Mouse (Mus musculus): ENCODE measurements around the gene 2010111I01Rik. TPM values are rescaled to one million over a fixed set of nuclear protein-coding genes. Genes with fewer than 3 reads are reported as not detected.

2010111I01Rik gene
- polyA plus RNA-seq, 1 experiment from 2014 or later: 23.5 TPM

DNA sequence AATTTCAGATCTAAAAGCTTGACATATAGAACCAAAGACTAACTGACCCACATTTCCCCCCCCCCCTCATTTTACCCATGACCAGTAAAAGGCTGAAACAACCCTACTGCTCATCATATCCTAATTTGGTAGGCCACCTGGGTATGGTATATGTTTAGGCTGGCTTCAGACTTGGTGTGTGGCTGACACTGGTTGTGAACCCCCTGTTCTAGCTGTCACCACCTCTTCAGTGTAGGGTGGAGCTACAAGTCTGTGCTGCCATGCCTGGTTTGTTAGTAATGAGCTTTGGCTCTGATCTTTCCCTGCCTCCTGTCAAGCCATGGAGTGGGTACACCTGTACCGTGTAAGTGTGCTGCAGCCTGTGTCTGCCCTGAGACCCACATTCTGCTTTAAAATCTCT, 66.6 kb downstream of the 2010111I01Rik start:
- no peak for DNase-seq (ENCODE audit: low spot score)
- Histone ChIP-seq H3K4me1 (ENCODE audit: control insufficient read depth, insufficient read depth, low read length) (peaks cover 13% of the 10 kb centered on the region), H3K36me3 (ENCODE audit: control insufficient read depth, insufficient read depth, low read length) (no peaks in the 10 kb centered on the region), H3K27me3 (replicated peaks; ENCODE audit: control insufficient read depth, insufficient read depth, low read length) (no peaks in the 10 kb centered on the region), H3K27ac (ENCODE audit: low read depth, low read length) (no peak overlapping the region), H3K4me2 (ENCODE audit: low read length) (no peak overlapping the region), H3K4me3 (ENCODE audit: low read depth, low read length) (no peak overlapping the region), H3K9ac (ENCODE audit: low read length) (no peak overlapping the region), H3K9me3 (replicated peaks; ENCODE audit: control insufficient read depth, low read length) (no peaks in the 10 kb centered on the region)
- WGBS: 77% methylated on average over 1 of the region's 1 CpGs
- ATAC-seq: no peak; the same call in 1 of the 2 replicates

DNA sequence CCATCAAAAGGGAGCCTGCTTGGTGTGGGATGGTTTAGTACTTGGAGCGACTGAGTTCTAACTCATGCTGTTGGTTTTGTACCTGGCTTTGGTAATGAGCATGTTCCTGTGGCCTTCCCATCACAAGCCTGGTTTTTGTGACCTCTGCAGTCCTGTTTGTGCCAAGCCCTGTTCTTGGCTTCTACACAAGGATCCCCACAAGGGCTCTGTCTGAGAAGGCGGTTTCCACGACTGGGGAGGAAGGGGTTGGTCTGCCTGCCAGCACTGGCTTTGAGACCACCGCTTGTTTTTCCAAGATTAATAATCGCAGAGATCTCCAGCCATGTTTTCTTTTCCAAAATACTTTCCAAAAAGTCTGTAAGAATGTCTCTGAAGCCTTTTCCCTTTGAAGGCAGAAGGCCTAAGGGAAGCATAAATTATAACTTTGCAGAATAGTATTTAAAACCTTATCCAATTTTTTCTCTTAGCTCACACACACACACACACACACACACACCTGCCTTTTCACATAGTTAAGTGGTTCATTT, 67.7 kb downstream of the 2010111I01Rik start:
- Histone ChIP-seq H3K36me3 (ENCODE audit: control insufficient read depth, insufficient read depth, low read length) (no peaks in the 10 kb centered on the region), H3K4me2 (ENCODE audit: low read length) (no peak overlapping the region), H3K9ac (ENCODE audit: low read length) (no peak overlapping the region), H3K9me3 (replicated peaks; ENCODE audit: control insufficient read depth, low read length) (no peaks in the 10 kb centered on the region), H3K4me1 (ENCODE audit: control insufficient read depth, insufficient read depth, low read length) (peaks cover 13% of the 10 kb centered on the region), H3K27me3 (replicated peaks; ENCODE audit: control insufficient read depth, insufficient read depth, low read length) (no peaks in the 10 kb centered on the region), H3K27ac (ENCODE audit: low read depth, low read length) (peak overlapping the region; percentile 58; the same call in 1 of the 2 replicates), H3K4me3 (ENCODE audit: low read depth, low read length) (no peak overlapping the region)
- DNase-seq (ENCODE audit: low spot score) (peak; percentile 29), ATAC-seq (peak; percentile 31; the same call in 1 of the 2 replicates)
- 74% methylated on average over 5 of the region's 5 CpGs for WGBS

DNA sequence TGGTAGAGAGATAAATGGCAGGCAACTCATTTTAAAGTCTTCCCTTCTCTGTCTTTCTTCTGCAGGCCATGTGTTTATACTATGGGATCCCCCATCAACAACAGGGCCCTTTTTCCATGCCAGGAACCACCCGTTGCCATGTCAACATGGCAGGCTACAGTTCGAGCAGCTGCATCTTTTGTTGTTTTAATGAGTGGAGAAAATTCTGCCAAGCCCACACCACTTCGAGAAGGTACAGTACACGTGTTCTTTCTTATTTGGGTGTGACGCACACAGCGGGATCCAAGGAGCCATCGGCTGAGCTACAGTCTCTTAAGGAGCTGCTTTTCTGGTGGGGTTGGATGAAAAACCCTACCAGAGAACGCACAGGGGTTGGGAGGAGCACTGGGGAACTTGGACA, 68.3 kb downstream of the 2010111I01Rik start:
- H3K27ac ChIP-seq (ENCODE audit: low read depth, low read length): peak overlapping the region; percentile 58; the same call in 1 of the 2 replicates
- H3K9ac ChIP-seq (ENCODE audit: low read length): no peak overlapping the region
- peaks cover 13% of the 10 kb centered on the region for H3K4me1 ChIP-seq (ENCODE audit: control insufficient read depth, insufficient read depth, low read length)
- no peak overlapping the region for H3K4me3 ChIP-seq (ENCODE audit: low read depth, low read length)
- ATAC-seq (peak; percentile 87), DNase-seq (ENCODE audit: low spot score) (peak; percentile 82)
- 23% methylated on average over 8 of the region's 8 CpGs for WGBS
- no peaks in the 10 kb centered on the region for H3K9me3 ChIP-seq (replicated peaks; ENCODE audit: control insufficient read depth, low read length)
- H3K36me3 ChIP-seq (ENCODE audit: control insufficient read depth, insufficient read depth, low read length): no peaks in the 10 kb centered on the region
- H3K4me2 ChIP-seq (ENCODE audit: low read length): no peak overlapping the region
- H3K27me3 ChIP-seq (replicated peaks; ENCODE audit: control insufficient read depth, insufficient read depth, low read length): no peaks in the 10 kb centered on the region

DNA sequence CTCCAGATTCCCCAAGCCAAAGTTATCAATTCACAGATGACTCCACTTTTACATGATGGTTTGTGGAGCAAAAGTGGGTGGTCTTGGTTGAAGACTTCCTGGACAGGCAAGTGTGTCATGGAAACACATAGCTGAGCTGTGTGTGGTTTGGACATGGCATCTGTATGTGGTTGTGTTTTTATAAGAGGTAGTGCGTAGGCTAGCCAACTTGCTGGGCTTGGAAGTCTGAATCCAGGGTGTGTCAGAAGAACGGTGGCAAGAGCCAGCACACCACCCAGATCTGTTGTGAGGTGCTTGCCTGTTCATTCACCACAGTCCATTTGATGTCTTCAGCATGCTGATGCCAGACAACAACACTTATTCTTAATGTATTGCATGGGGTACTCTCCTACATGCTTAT, 68.7 kb downstream of the 2010111I01Rik start:
- H3K9ac ChIP-seq (ENCODE audit: low read length): no peak overlapping the region
- H3K27ac ChIP-seq (ENCODE audit: low read depth, low read length): no peak overlapping the region
- no peaks in the 10 kb centered on the region for H3K27me3 ChIP-seq (replicated peaks; ENCODE audit: control insufficient read depth, insufficient read depth, low read length)
- H3K4me2 ChIP-seq (ENCODE audit: low read length): no peak overlapping the region
- no peaks in the 10 kb centered on the region for H3K36me3 ChIP-seq (ENCODE audit: control insufficient read depth, insufficient read depth, low read length)
- H3K9me3 ChIP-seq (replicated peaks; ENCODE audit: control insufficient read depth, low read length): no peaks in the 10 kb centered on the region
- WGBS: 94% methylated on average over 2 of the region's 2 CpGs
- peaks cover 13% of the 10 kb centered on the region for H3K4me1 ChIP-seq (ENCODE audit: control insufficient read depth, insufficient read depth, low read length)
- DNase-seq (ENCODE audit: low spot score) (no peak), ATAC-seq (peak; percentile 11; the same call in 1 of the 2 replicates)
- no peak overlapping the region for H3K4me3 ChIP-seq (ENCODE audit: low read depth, low read length)

DNA sequence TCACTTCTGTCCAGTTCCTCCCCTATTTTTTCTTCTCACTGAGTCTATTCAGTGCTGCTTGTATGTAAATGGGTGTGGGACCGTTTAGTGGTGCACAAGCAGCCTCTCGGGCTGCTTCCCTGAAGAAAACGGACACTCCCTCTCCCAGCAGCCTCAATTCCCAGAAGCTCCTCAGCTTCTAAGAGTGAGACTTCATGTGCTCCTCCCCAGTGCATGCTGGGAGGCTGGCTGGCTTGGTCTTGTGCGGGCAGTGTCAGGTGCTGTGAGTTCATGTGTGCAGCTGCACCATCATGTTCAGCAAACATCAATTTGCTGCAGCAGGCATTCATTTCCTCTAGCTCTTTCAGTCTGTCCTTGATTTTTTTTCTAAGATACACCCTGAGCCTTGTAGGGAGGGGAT, 70.0 kb downstream of the 2010111I01Rik start:
- Histone ChIP-seq H3K4me2 (ENCODE audit: low read length) (no peak overlapping the region), H3K27ac (ENCODE audit: low read depth, low read length) (no peak overlapping the region), H3K36me3 (ENCODE audit: control insufficient read depth, insufficient read depth, low read length) (no peaks in the 10 kb centered on the region), H3K27me3 (replicated peaks; ENCODE audit: control insufficient read depth, insufficient read depth, low read length) (no peaks in the 10 kb centered on the region), H3K9me3 (replicated peaks; ENCODE audit: control insufficient read depth, low read length) (no peaks in the 10 kb centered on the region), H3K9ac (ENCODE audit: low read length) (no peak overlapping the region), H3K4me3 (ENCODE audit: low read depth, low read length) (no peak overlapping the region), H3K4me1 (ENCODE audit: control insufficient read depth, insufficient read depth, low read length) (peaks cover 13% of the 10 kb centered on the region)
- ATAC-seq (no peak), DNase-seq (ENCODE audit: low spot score) (no peak)
- 54% methylated on average over 4 of the region's 4 CpGs for WGBS

DNA sequence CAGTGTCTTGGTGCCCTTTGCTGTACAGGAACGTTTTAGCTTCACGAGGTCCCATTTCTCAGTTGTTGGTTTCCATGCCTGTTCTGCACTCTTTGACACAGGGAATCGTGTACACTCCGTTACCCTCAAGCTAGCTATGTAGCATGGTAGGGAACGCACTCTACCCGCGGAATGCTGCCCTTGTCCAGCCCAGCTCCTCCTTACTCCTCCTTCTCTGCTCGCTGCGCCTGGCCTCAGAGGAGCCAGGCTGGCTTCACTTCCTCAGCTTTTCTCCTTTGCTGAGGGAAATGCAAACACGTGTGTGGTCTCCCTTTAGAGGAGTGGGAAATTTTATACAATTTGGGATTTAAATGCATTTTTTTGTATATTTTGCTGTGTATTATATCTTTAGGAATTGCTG, 73.2 kb downstream of the 2010111I01Rik start:
- no peaks in the 10 kb centered on the region for H3K9me3 ChIP-seq (replicated peaks; ENCODE audit: control insufficient read depth, low read length)
- no peaks in the 10 kb centered on the region for H3K27me3 ChIP-seq (replicated peaks; ENCODE audit: control insufficient read depth, insufficient read depth, low read length)
- no peak overlapping the region for H3K27ac ChIP-seq (ENCODE audit: low read depth, low read length)
- H3K36me3 ChIP-seq (ENCODE audit: control insufficient read depth, insufficient read depth, low read length): no peaks in the 10 kb centered on the region
- DNase-seq (ENCODE audit: low spot score) (no peak), ATAC-seq (no peak)
- H3K4me2 ChIP-seq (ENCODE audit: low read length): no peak overlapping the region
- no peak overlapping the region for H3K9ac ChIP-seq (ENCODE audit: low read length)
- no peak overlapping the region for H3K4me3 ChIP-seq (ENCODE audit: low read depth, low read length)
- H3K4me1 ChIP-seq (ENCODE audit: control insufficient read depth, insufficient read depth, low read length): peaks cover 4% of the 10 kb centered on the region
- 48% methylated on average over 10 of the region's 10 CpGs for WGBS

DNA sequence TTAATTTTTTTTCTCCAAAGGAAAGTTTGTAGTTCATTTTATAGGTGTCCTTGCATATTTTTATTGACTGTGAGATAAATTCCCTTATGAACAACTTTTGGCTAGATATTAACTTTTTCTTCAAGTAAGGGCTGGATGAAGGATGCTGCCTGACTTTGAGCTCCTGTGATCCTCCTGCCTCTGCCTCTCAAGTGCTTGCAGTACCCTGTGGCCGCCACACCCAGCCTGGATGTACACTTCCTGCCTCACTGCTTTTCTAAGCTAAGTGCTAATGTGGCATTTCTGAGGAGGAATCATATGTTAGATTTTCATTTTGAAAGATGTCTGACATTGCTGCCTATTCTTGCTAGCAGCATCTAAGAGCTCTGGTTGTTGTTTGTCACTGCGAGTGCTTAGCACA, 73.7 kb downstream of the 2010111I01Rik start:
- no peak overlapping the region for H3K9ac ChIP-seq (ENCODE audit: low read length)
- no peaks in the 10 kb centered on the region for H3K4me1 ChIP-seq (ENCODE audit: control insufficient read depth, insufficient read depth, low read length)
- no peak overlapping the region for H3K4me3 ChIP-seq (ENCODE audit: low read depth, low read length)
- no peaks in the 10 kb centered on the region for H3K27me3 ChIP-seq (replicated peaks; ENCODE audit: control insufficient read depth, insufficient read depth, low read length)
- no peaks in the 10 kb centered on the region for H3K36me3 ChIP-seq (ENCODE audit: control insufficient read depth, insufficient read depth, low read length)
- ATAC-seq (no peak), DNase-seq (ENCODE audit: low spot score) (no peak)
- no peak overlapping the region for H3K4me2 ChIP-seq (ENCODE audit: low read length)
- no peaks in the 10 kb centered on the region for H3K9me3 ChIP-seq (replicated peaks; ENCODE audit: control insufficient read depth, low read length)
- WGBS: 93% methylated on average over 2 of the region's 2 CpGs
- no peak overlapping the region for H3K27ac ChIP-seq (ENCODE audit: low read depth, low read length)

DNA sequence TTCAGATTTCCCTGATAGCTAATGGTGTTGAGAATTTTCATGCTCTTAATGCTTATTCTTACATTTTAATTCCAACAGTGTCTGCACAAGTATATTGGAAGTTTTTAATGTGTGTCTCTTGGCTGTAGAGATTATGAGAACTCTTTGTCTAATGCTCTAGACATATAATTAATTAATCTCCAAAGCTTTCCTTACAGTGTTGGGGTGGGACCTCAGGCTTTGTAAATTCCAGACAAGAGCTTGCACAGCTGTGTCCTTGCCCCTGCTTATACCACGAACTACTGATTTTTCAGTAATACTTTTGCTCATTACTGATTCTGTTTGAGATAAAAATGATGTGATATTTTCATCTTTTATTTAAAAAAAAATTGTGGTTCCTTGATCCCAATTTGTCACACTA, 74.2 kb downstream of the 2010111I01Rik start:
- Histone ChIP-seq H3K27me3 (replicated peaks; ENCODE audit: control insufficient read depth, insufficient read depth, low read length) (no peaks in the 10 kb centered on the region), H3K4me1 (ENCODE audit: control insufficient read depth, insufficient read depth, low read length) (no peaks in the 10 kb centered on the region), H3K4me2 (ENCODE audit: low read length) (no peak overlapping the region), H3K36me3 (ENCODE audit: control insufficient read depth, insufficient read depth, low read length) (no peaks in the 10 kb centered on the region), H3K9ac (ENCODE audit: low read length) (no peak overlapping the region), H3K4me3 (ENCODE audit: low read depth, low read length) (no peak overlapping the region), H3K27ac (ENCODE audit: low read depth, low read length) (no peak overlapping the region), H3K9me3 (replicated peaks; ENCODE audit: control insufficient read depth, low read length) (no peaks in the 10 kb centered on the region)
- 58% methylated on average over 1 of the region's 1 CpGs for WGBS
- no peak for ATAC-seq
- DNase-seq (ENCODE audit: low spot score): no peak

DNA sequence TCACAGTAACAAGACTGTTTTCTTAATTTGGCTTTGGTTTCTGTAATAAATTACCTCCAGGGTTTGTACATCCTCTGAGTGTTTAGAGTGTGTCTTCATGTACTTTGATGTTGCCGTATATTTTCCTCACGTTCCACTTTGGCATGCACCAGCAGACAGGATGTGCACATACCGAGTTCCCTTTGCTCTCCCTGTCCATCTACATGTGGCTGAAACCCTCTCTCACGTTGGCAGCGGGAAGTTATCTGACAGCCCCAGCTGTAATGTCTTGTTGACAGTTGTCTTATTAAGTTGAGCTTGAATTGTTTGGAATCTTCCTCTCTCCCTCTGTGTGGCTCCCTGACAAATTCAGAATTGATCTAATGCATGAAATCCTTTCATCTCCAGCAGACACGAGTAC, 74.6 kb downstream of the 2010111I01Rik start:
- no peak overlapping the region for H3K4me2 ChIP-seq (ENCODE audit: low read length)
- H3K36me3 ChIP-seq (ENCODE audit: control insufficient read depth, insufficient read depth, low read length): no peaks in the 10 kb centered on the region
- DNase-seq (ENCODE audit: low spot score) (no peak), ATAC-seq (no peak)
- no peak overlapping the region for H3K27ac ChIP-seq (ENCODE audit: low read depth, low read length)
- no peak overlapping the region for H3K9ac ChIP-seq (ENCODE audit: low read length)
- 79% methylated on average over 6 of the region's 6 CpGs for WGBS
- no peaks in the 10 kb centered on the region for H3K9me3 ChIP-seq (replicated peaks; ENCODE audit: control insufficient read depth, low read length)
- no peak overlapping the region for H3K4me3 ChIP-seq (ENCODE audit: low read depth, low read length)
- no peaks in the 10 kb centered on the region for H3K4me1 ChIP-seq (ENCODE audit: control insufficient read depth, insufficient read depth, low read length)
- H3K27me3 ChIP-seq (replicated peaks; ENCODE audit: control insufficient read depth, insufficient read depth, low read length): no peaks in the 10 kb centered on the region

Data from forebrain, embryonic 14.5 days (tissue).